Mouse (Mus musculus) Patski (cell line): ENCODE results near the gene Hoxd11. TPM values are rescaled to one million over a fixed set of nuclear protein-coding genes. Genes with fewer than 3 reads are reported as not detected.
A peak's percentile ranks its signal among the peaks of the same experiment; 100 is the strongest.

Experiments
- ATAC-seq: fragments of 100-300 bp; one replicate; pipeline ENCODE4 v1.8.0; 2021
- CTCF ChIA-PET: fragments of 350-600 bp; sonication (Branson Sonifier 250); formaldehyde crosslinking; loops from one replicate; lab custom pipeline; 2022; ENCODE audit warnings: inconsistent platforms; lab: Charles Lee
- POLR2A ChIA-PET: fragments of 350-600 bp; sonication (Branson Sonifier 250); formaldehyde crosslinking; loops from one replicate; lab custom pipeline; 2022; ENCODE audit warnings: antibody characterized with exemption, inconsistent platforms; lab: Charles Lee
- DNase-seq: peaks from one replicate; pipeline ENCODE4 v3.0.0-alpha.2; 2011; ENCODE audit warnings: low read depth, low spot score
- H3K27me3 ChIP-seq: fragments of 371-371 bp; one replicate; pipeline ENCODE4 v1.5.1; 2021
- CTCF ChIP-seq: fragments of 100-300 bp; IDR thresholded peaks from one replicate; pipeline ENCODE4 v1.5.1; 2021
- in situ Hi-C: fragments of 300-500 bp; cut with MboI; formaldehyde crosslinking; loops from 3 replicates; pipeline ENCODE4 v1.11.1; 2018; ENCODE audit warnings: low pct_unique_long_range_greater_than_20kb, mixed read lengths
- polyA plus RNA-seq: library from polyadenylated mRNA; unstranded; gene quantifications from one replicate; pipeline ENCODE4 v1.2.3, GENCODE M21; 2021

Hoxd11 gene
- polyA plus RNA-seq, 1 experiment from 2014 or later = not detected

GRCm38 (mm10) chr2:74706393-74706960 lies 27.1 kb downstream of the Hoxd11 start:
- DNase-seq = no peak
- POLR2A ChIA-PET = interaction anchor here (0.6 to 0.7 kb wide), 2 partner anchors 42 to 451 kb away, joined by 3 to 4 read pairs; no protein-coding TSS in a partner anchor
- ATAC-seq = no peak
- TF ChIP-seq CTCF = no peak
- H3K27me3 ChIP-seq = peaks cover 16% of the 10 kb centered on the region
- CTCF ChIA-PET = interaction anchor here (1.5 kb wide), 1 partner anchor 9 kb away, joined by 3 read pairs; no protein-coding TSS in a partner anchor
- in situ Hi-C loops = no loop called here

GRCm38 (mm10) chr2:74707599-74707998 lies 28.2 kb downstream of the Hoxd11 start:
- no peak for DNase-seq
- ATAC-seq = no peak
- H3K27me3 ChIP-seq = peaks cover 16% of the 10 kb centered on the region
- ChIA-PET CTCF (interaction anchor here (1.4 kb wide), 1 partner anchor 443 kb away, joined by 4 read pairs; no protein-coding TSS in a partner anchor), POLR2A (no interaction called here)
- no peak for TF ChIP-seq CTCF
- in situ Hi-C loops = no loop called here

GRCm38 (mm10) chr2:74708676-74709075 lies 29.3 kb downstream of the Hoxd11 start:
- DNase-seq = no peak

GRCm38 (mm10) chr2:74709465-74710419 lies 30.4 kb downstream of the Hoxd11 start:
- DNase-seq (no peak), ATAC-seq (no peak)
- POLR2A ChIA-PET = no interaction called here
- in situ Hi-C loops = no loop called here
- TF ChIP-seq CTCF = no peak
- CTCF ChIA-PET = interaction anchor here (1.1 kb wide), 1 partner anchor 441 kb away, joined by 3 read pairs; no protein-coding TSS in a partner anchor
- H3K27me3 ChIP-seq = peaks cover 8% of the 10 kb centered on the region

More at GRCm38 (mm10) chr2:74708676-74709075, 29.3 kb downstream of the Hoxd11 start:
- TF ChIP-seq CTCF = no peak
- peaks cover 16% of the 10 kb centered on the region for H3K27me3 ChIP-seq
- in situ Hi-C loops = no loop called here
- POLR2A ChIA-PET = no interaction called here
- ATAC-seq = no peak
- CTCF ChIA-PET = interaction anchor here (1.1 to 1.4 kb wide), 2 partner anchors 442 kb away, joined by 3 to 4 read pairs; no protein-coding TSS in a partner anchor

GRCm38 (mm10) chr2:74710929-74711543 lies 31.7 kb downstream of the Hoxd11 start:
- no peak for DNase-seq
- peaks cover 8% of the 10 kb centered on the region for H3K27me3 ChIP-seq
- in situ Hi-C loops = no loop called here
- ChIA-PET CTCF (no interaction called here), POLR2A (no interaction called here)
- no peak for ATAC-seq
- TF ChIP-seq CTCF = no peak

- peak; percentile 65 for ATAC-seq
- TF ChIP-seq CTCF = no peak
These were observed 32.6 kb downstream of the Hoxd11 start, which contains the start of the genes Hoxd3 and Hoxd4 for GRCm38 (mm10) chr2:74711721-74712621. Hoxd3 (plus strand) TSS chr2:74711927. Hoxd4 (plus strand) TSS chr2:74711929.

GRCm38 (mm10) chr2:74713239-74714150 lies 34.1 kb downstream of the Hoxd11 start:
- no peaks in the 10 kb centered on the region for H3K27me3 ChIP-seq
- ChIA-PET POLR2A (no interaction called here), CTCF (no interaction called here)
- ATAC-seq (no peak), DNase-seq (no peak)
- in situ Hi-C loops = no loop called here
- TF ChIP-seq CTCF = no peak

More at GRCm38 (mm10) chr2:74711721-74712621, 32.6 kb downstream of the Hoxd11 start, which contains the start of the genes Hoxd3 and Hoxd4:
- peaks cover 2% of the 10 kb centered on the region for H3K27me3 ChIP-seq
- ChIA-PET POLR2A (interaction anchor here (0.7 kb wide), 1 partner anchor 439 kb away, joined by 3 read pairs; no protein-coding TSS in a partner anchor), CTCF (no interaction called here)
- in situ Hi-C loops = no loop called here
- DNase-seq = no peak

GRCm38 (mm10) chr2:74714156-74714789 lies 34.9 kb downstream of the Hoxd11 start:
- ChIA-PET POLR2A (no interaction called here), CTCF (interaction anchor here (2.0 to 2.3 kb wide), 2 partner anchors 242 to 250 kb away, joined by 6 to 18 read pairs; no protein-coding TSS in a partner anchor)
- no peak for ATAC-seq
- in situ Hi-C loops = no loop called here
- H3K27me3 ChIP-seq = no peaks in the 10 kb centered on the region
- DNase-seq = no peak
- TF ChIP-seq CTCF = no peak
